ENCODE assay signal across 9 mouse cellular contexts in genomic region chr19:12475380-12476250, GRCm38 (mm10). TPM values are rescaled to one million over a fixed set of nuclear protein-coding genes. Genes with fewer than 3 reads are reported as not detected.
A peak's percentile ranks its signal among the peaks of the same experiment; 100 is the strongest.
DNase-seq lines count a peak whose midpoint lies in the region; ATAC-seq and TF ChIP-seq lines count a peak whose summit lies in the region.
"Had no signal": no experiment of that assay in that cellular context is flagged by ENCODE, and none has a peak within 500 bp of the region (broad histone marks: within the 10 kb centered on the region; RNA-seq: fewer than 3 reads in every experiment).

No protein-coding gene starts in this region.

- H3K4me2 ChIP-seq in hindbrain, embryonic 14.5 days (replicated peaks), result no peak overlapping the region
- H3K4me2 ChIP-seq: liver, embryonic 13.5 days had no signal

- peaks cover 90% of the 10 kb centered on the region for H3K36me3 ChIP-seq in hindbrain, embryonic 14.5 days (replicated peaks; ENCODE audit: control insufficient read depth, insufficient read depth)
- H3K36me3 ChIP-seq in macrophage (ENCODE audit: inconsistent target), result peaks cover 14% of the 10 kb centered on the region; the same call in 1 of the 2 replicates

- peak overlapping the region; percentile 66 for H3K4me3 ChIP-seq in gastrocnemius, adult 2 months
- H3K4me3 ChIP-seq in hindbrain, embryonic 14.5 days (replicated peaks; ENCODE audit: low read length), result no peak overlapping the region
- H3K4me3 ChIP-seq in macrophage (ENCODE audit: inconsistent target), result no peak overlapping the region
- H3K4me3 ChIP-seq: liver, embryonic 13.5 days had no signal

- no peak overlapping the region for H3K9ac ChIP-seq in hindbrain, embryonic 14.5 days
- H3K9ac ChIP-seq: liver, embryonic 13.5 days had no signal

- intact Hi-C loops in gastrocnemius, adult 2 months (cut with DNase I), result no loop called here

- H3K27me3 ChIP-seq in Patski, result no peaks in the 10 kb centered on the region
- no peaks in the 10 kb centered on the region for H3K27me3 ChIP-seq in hindbrain, embryonic 14.5 days (ENCODE audit: control insufficient read depth, insufficient read depth, low read length)
- H3K27me3 ChIP-seq: liver, embryonic 13.5 days had no signal

- in situ Hi-C loops in Patski (cut with MboI; ENCODE audit: low pct_unique_long_range_greater_than_20kb), result loop anchor here (5.0 to 25.0 kb wide), 3 partner anchors 317 to 688 kb away; partner anchors contain the start of gene Patl1

- peaks cover 9% of the 10 kb centered on the region for H3K4me1 ChIP-seq in hindbrain, embryonic 14.5 days (replicated peaks; ENCODE audit: control insufficient read depth, insufficient read depth, low read length)
- H3K4me1 ChIP-seq: liver, embryonic 13.5 days had no signal

- H3K79me2 ChIP-seq in macrophage (ENCODE audit: inconsistent target), result peaks cover 26% of the 10 kb centered on the region; the same call in 1 of the 2 replicates

- peak overlapping the region; percentile 76 for H3K27ac ChIP-seq in gastrocnemius, adult 2 months
- peak overlapping the region; percentile 71 for H3K27ac ChIP-seq in hindbrain, embryonic 14.5 days
- H3K27ac ChIP-seq in macrophage, result peak overlapping the region; percentile 56
- H3K27ac ChIP-seq: liver, embryonic 13.5 days had no signal

- POLR2A ChIA-PET in Patski (lab: Charles Lee), result interaction anchor here (1.6 kb wide), 1 partner anchor 26 kb away, joined by 4 read pairs; no protein-coding TSS in a partner anchor

- DNase-seq in Patski (ENCODE audit: low read depth, low spot score), result peak; percentile 98
- DNase-seq in cerebellum, adult 18-20 months, result peak; percentile 77 to 80
- DNase-seq in gastrocnemius, adult 2 months, result peak; percentile 96
- DNase-seq in hindbrain, embryonic 14.5 days (ENCODE audit: low spot score), result peak; percentile 83
- peak; percentile 84 to 90 for DNase-seq in layer of hippocampus, postnatal 10 days (ENCODE audit: low spot score in 2 of 2)
- DNase-seq in right cerebral cortex, postnatal 25 days, result peak; percentile 84
- no peak for DNase-seq in embryo, embryonic 10 days (ENCODE audit: low spot score)
- DNase-seq: liver, embryonic 13.5 days had no signal

- CTCF ChIA-PET in Patski (lab: Charles Lee), result interaction anchor here (1.1 to 10.7 kb wide), 6 partner anchors 8 to 24 kb away, joined by 3 to 119 read pairs (median 7); partner anchors contain the start of gene Dtx4

- H3K9me3 ChIP-seq in hindbrain, embryonic 14.5 days (ENCODE audit: control insufficient read depth, low read length), result no peaks in the 10 kb centered on the region
- H3K9me3 ChIP-seq: liver, embryonic 13.5 days had no signal

- WGBS in hindbrain, embryonic 14.5 days, result 52% methylated on average over 15 of the region's 15 CpGs
- 42% methylated on average over 15 of the region's 15 CpGs for WGBS in macrophage (ENCODE audit: missing documents)

- TF ChIP-seq CTCF in Patski (IDR thresholded peaks at IDR 0.05), result no peak
- TF ChIP-seq CTCF in gastrocnemius, adult 2 months (IDR thresholded peaks at IDR 0.05), result no peak

- peak; percentile 94 for ATAC-seq in Patski
- ATAC-seq in hindbrain, embryonic 14.5 days (ENCODE audit: low FRiP score), result peak; percentile 94

RNA-seq across cellular contexts. Expression of gene Mpeg1, which starts 15.0 kb away (rescaled TPM):
- polyA plus RNA-seq in Patski (2021) (0.19 TPM), macrophage (2018) (2,177 to 2,766 TPM (median 2,684 TPM) in 3 replicates)
- total RNA-seq in gastrocnemius, adult 2 months (2021), result 1 to 10 TPM in 1 of 2 experiments, under 1 TPM in 1; 0.98 to 1.1 TPM
- 0.91 and 1.3 TPM in 2 replicates for polyA plus RNA-seq in hindbrain, embryonic 14.5 days (2014; fragmentation: Nextera tagmentation; extraction: Ambion mirVana)
- total RNA-seq in layer of hippocampus, postnatal 10 days (2021), result 1 to 10 TPM; 4.6 to 4.8 TPM
- total RNA-seq in macrophage (2018; cell fraction: chromatin; rRNA removed), result 100 to 1,000 TPM; 252 to 707 (median 456) TPM
- total RNA-seq in macrophage (2018; cell fraction: cytosol; rRNA removed), result 1,000 to 10,000 TPM; 1,942 to 3,390 (median 2,625) TPM
- total RNA-seq in macrophage (2018; cell fraction: nucleus; rRNA removed), result 1,000 to 10,000 TPM in 25 of 26 experiments, 100 to 1,000 TPM in 1; 793 to 4,386 (median 3,068) TPM

RNA-seq across cellular contexts. Expression of gene Dtx4, which starts 25.6 kb away (rescaled TPM):
- polyA plus RNA-seq in Patski (2021), result 36.4 TPM
- 1 to 10 TPM; 3.9 to 4.2 TPM for total RNA-seq in gastrocnemius, adult 2 months (2021)
- polyA plus RNA-seq in hindbrain, embryonic 14.5 days (2014; fragmentation: Nextera tagmentation; extraction: Ambion mirVana), result 44.1 and 50.6 TPM in 2 replicates
- 10 to 100 TPM; 48.1 to 55.5 TPM for total RNA-seq in layer of hippocampus, postnatal 10 days (2021)
- total RNA-seq in macrophage (2018; cell fraction: chromatin; rRNA removed), result 100 to 1,000 TPM in 4 of 26 experiments, 10 to 100 TPM in 14, 1 to 10 TPM in 8; 7.0 to 144 (median 22.3) TPM
- 10 to 100 TPM; 10.2 to 96.6 (median 29.8) TPM for total RNA-seq in macrophage (2018; cell fraction: cytosol; rRNA removed)
- total RNA-seq in macrophage (2018; cell fraction: nucleus; rRNA removed), result 100 to 1,000 TPM in 3 of 26 experiments, 10 to 100 TPM in 21, 1 to 10 TPM in 2; 8.5 to 133 (median 28.5) TPM
- polyA plus RNA-seq in macrophage (2018), result 17.5 to 35.6 TPM (median 30.8 TPM) in 3 replicates

RNA-seq across cellular contexts. Expression of gene Pfpl, which starts 47.9 kb away (rescaled TPM):
- polyA plus RNA-seq in Patski (2021) (not detected), macrophage (2018) (not detected in 3 replicates)
- not detected for total RNA-seq in gastrocnemius, adult 2 months (2021)
- not detected in 2 replicates for polyA plus RNA-seq in hindbrain, embryonic 14.5 days (2014; fragmentation: Nextera tagmentation; extraction: Ambion mirVana)
- total RNA-seq in layer of hippocampus, postnatal 10 days (2021), result not detected
- not detected for total RNA-seq in macrophage (2018; cell fraction: chromatin; rRNA removed)
- total RNA-seq in macrophage (2018; cell fraction: cytosol; rRNA removed), result not detected
- total RNA-seq in macrophage (2018; cell fraction: nucleus; rRNA removed), result not detected
- polyA plus RNA-seq: liver, embryonic 13.5 days had no signal

RNA-seq across cellular contexts. Expression of gene Olfr1441, which starts 58.4 kb away (rescaled TPM):
- not detected for polyA plus RNA-seq in Patski (2021)
- not detected for total RNA-seq in gastrocnemius, adult 2 months (2021)
- polyA plus RNA-seq in hindbrain, embryonic 14.5 days (2014; fragmentation: Nextera tagmentation; extraction: Ambion mirVana), result not detected in 2 replicates
- not detected for total RNA-seq in layer of hippocampus, postnatal 10 days (2021)
- total RNA-seq in macrophage (2018; cell fraction: chromatin; rRNA removed), result not detected
- not detected for total RNA-seq in macrophage (2018; cell fraction: cytosol; rRNA removed)
- not detected for total RNA-seq in macrophage (2018; cell fraction: nucleus; rRNA removed)
- polyA plus RNA-seq in macrophage (2018), result not detected in 3 replicates
- polyA plus RNA-seq: liver, embryonic 13.5 days had no signal

Comparison
In these comparisons a context has a peak if more than half of its experiments do, and no peak if none do; other contexts are left out.
1. RNA of gene Mpeg1, which starts 15.0 kb away (polyA plus RNA-seq): 2,177 to 2,766 TPM in macrophage; 0.91 to 1.3 TPM in hindbrain, embryonic 14.5 days and 0.19 TPM in Patski (single experiment); every median in the first group is over 100 times any median in the second.
2. Peak in every context shown above with its lines, with median percentiles within 50 percentile points of each other: H3K27ac ChIP-seq.